11 mouse cellular contexts compared by ENCODE assay signal in genomic region chr11:29788921-29789638, GRCm38 (mm10). TPM values are rescaled to one million over a fixed set of nuclear protein-coding genes. Genes with fewer than 3 reads are reported as not detected.
DNase-seq lines count a peak whose midpoint lies in the region; ATAC-seq lines count a peak whose summit lies in the region.
"Had no signal": no experiment of that assay in that cellular context is flagged by ENCODE, and none has a peak within 500 bp of the region (broad histone marks: within the 10 kb centered on the region; RNA-seq: fewer than 3 reads in every experiment).

No protein-coding gene starts in this region.

- peaks cover 10% of the 10 kb centered on the region; the same call in 1 of the 2 replicates for H3K36me3 ChIP-seq in midbrain, embryonic 16.5 days (ENCODE audit: control insufficient read depth, insufficient read depth, low read length)

- H3K4me1 ChIP-seq in midbrain, embryonic 16.5 days (ENCODE audit: control insufficient read depth, insufficient read depth, low read length): peaks cover 11% of the 10 kb centered on the region

- H3K27ac ChIP-seq in midbrain, embryonic 16.5 days (ENCODE audit: low read length): peak overlapping the region; percentile 71

- no peaks in the 10 kb centered on the region for H3K9me3 ChIP-seq in midbrain, embryonic 16.5 days (replicated peaks; ENCODE audit: control insufficient read depth, low read length, poor library complexity, severe bottlenecking)

- no peaks in the 10 kb centered on the region for H3K27me3 ChIP-seq in midbrain, embryonic 16.5 days (ENCODE audit: control insufficient read depth, insufficient read depth, low read depth, low read length)
- H3K27me3 ChIP-seq: Patski had no signal

- WGBS in midbrain, embryonic 16.5 days: 68% methylated on average over 6 of the region's 6 CpGs

- no peak overlapping the region for H3K4me2 ChIP-seq in midbrain, embryonic 16.5 days (ENCODE audit: low read length)

- H3K9ac ChIP-seq in midbrain, embryonic 16.5 days (ENCODE audit: low read depth, low read length): no peak overlapping the region

- DNase-seq in cerebellum, adult 11 months: peak; percentile 32
- peak; percentile 48 to 67 for DNase-seq in cerebellum, postnatal 25 days
- DNase-seq in layer of hippocampus, adult 9-10 months (ENCODE audit: low spot score): peak; percentile 87
- no peak for DNase-seq in spleen, adult 18-20 months
- DNase-seq in embryo, embryonic 11 days: no peak
- no peak for DNase-seq in ovary, postnatal 14 days (ENCODE audit: low spot score)
- no peak for DNase-seq in natural killer cell, adult 2 months (ENCODE audit: low spot score in 2 of 2)
- DNase-seq: heart, postnatal 14 days had no signal

- ATAC-seq in midbrain, embryonic 16.5 days: peak; percentile 97
- ATAC-seq: Patski had no signal

- H3K4me3 ChIP-seq in midbrain, embryonic 16.5 days (ENCODE audit: low read depth, low read length): no peak overlapping the region

RNA-seq across cellular contexts. Expression of gene 4931440F15Rik, which starts 36.4 kb away (rescaled TPM):
- polyA plus RNA-seq in midbrain, embryonic 16.5 days (2015; fragmentation: Nextera tagmentation; extraction: Ambion mirVana): 0.83 TPM in 2 replicates
- polyA plus RNA-seq: liver, adult 2 months had no signal

Comparison
In these comparisons a context has a peak if more than half of its experiments do, and no peak if none do; other contexts are left out.
1. DNase-seq: peak in cerebellum, adult 11 months (single experiment), cerebellum, postnatal 25 days (2 of 2) and layer of hippocampus, adult 9-10 months (single experiment); none in spleen, adult 18-20 months (0 of 2), embryo, embryonic 11 days (single experiment), ovary, postnatal 14 days (single experiment) and natural killer cell, adult 2 months (0 of 2).